Mouse (Mus musculus): ENCODE results near the gene Fcrls. TPM values are rescaled to one million over a fixed set of nuclear protein-coding genes. Genes with fewer than 3 reads are reported as not detected.

Gene Fcrls
- 6.7 and 9.0 TPM in 2 replicates for polyA plus RNA-seq (2014; fragmentation: Nextera tagmentation; extraction: Ambion mirVana)

DNA sequence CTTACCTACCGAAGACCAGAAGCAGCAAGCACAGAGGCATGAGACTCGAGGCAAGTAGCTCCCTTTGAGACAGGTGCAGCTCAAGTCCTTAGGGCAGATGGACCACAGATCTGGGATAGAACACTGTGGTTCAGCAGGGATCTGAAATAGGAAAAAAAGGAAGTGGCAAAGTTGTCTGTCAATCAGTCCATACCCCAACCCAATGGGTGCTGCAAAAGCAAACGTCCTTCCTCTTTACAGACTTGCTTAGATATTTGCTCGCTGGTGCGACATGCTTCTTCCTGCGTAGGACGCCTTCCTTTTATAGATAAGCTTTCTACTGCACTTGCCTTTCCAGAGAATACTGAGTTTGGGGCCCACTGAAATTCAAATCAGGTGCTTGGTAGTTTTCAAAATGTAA lies at the start of gene Fcrls:
Gene Fcrls, minus strand, starts transcription at position 303 of the 400 bp plus-strand sequence.
- H3K27me3 ChIP-seq (ENCODE audit: control insufficient read depth, insufficient read depth, low read length): no peaks in the 10 kb centered on the region
- H3K36me3 ChIP-seq (replicated peaks; ENCODE audit: control insufficient read depth, insufficient read depth, low read depth, low read length): no peaks in the 10 kb centered on the region
- H3K27ac ChIP-seq (replicated peaks; ENCODE audit: low read depth, low read length): no peak within 1 kb of the TSS
- 82% methylated on average over 7 of the region's 7 CpGs for WGBS
- no peak within 1 kb of the TSS for H3K9ac ChIP-seq (replicated peaks; ENCODE audit: low read length)
- ATAC-seq (replicated peaks; ENCODE audit: insufficient number of reproducible peaks, low FRiP score, low TSS enrichment, low read depth) (no peak), DNase-seq (ENCODE audit: low spot score) (no peak)
- no peak within 1 kb of the TSS for H3K4me2 ChIP-seq (ENCODE audit: low read depth, low read length)
- H3K9me3 ChIP-seq (replicated peaks; ENCODE audit: control insufficient read depth, low read length): no peaks in the 10 kb centered on the region
- no peaks in the 10 kb centered on the region for H3K4me1 ChIP-seq (ENCODE audit: control insufficient read depth, insufficient read depth, low read length)
- H3K4me3 ChIP-seq (ENCODE audit: low read depth, low read length): no peak within 1 kb of the TSS

DNA sequence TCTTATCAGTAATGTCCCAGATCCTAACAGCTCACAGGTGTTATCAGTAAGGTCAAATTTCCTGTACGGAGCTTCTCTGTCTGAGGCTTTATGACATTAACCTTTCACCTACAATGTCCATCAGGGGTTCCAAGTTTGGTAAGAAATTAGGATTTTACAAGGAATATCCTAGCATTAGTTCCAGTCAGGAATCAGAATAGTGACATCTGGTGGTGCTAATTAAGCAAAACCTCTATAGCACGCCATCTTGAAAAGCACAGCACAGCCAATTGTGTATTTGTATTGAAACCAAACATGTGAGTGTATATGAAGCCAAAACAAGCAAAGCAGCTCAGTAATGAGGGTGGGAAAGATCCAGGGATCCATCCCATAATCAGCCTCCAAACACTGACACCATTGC lies 46.4 kb upstream of the Fcrls start:
- H3K27me3 ChIP-seq (ENCODE audit: control insufficient read depth, insufficient read depth, low read length): no peaks in the 10 kb centered on the region
- no peaks in the 10 kb centered on the region for H3K4me1 ChIP-seq (ENCODE audit: control insufficient read depth, insufficient read depth, low read length)
- H3K27ac ChIP-seq (replicated peaks; ENCODE audit: low read depth, low read length): no peak overlapping the region
- H3K4me3 ChIP-seq (ENCODE audit: low read depth, low read length): no peak overlapping the region
- no peak for ATAC-seq (replicated peaks; ENCODE audit: insufficient number of reproducible peaks, low FRiP score, low TSS enrichment, low read depth)
- H3K36me3 ChIP-seq (replicated peaks; ENCODE audit: control insufficient read depth, insufficient read depth, low read depth, low read length): no peaks in the 10 kb centered on the region
- WGBS: 71% methylated on average over 2 of the region's 2 CpGs
- DNase-seq (ENCODE audit: low spot score): no peak
- H3K9ac ChIP-seq (replicated peaks; ENCODE audit: low read length): no peak overlapping the region
- H3K9me3 ChIP-seq (replicated peaks; ENCODE audit: control insufficient read depth, low read length): no peaks in the 10 kb centered on the region
- H3K4me2 ChIP-seq (ENCODE audit: low read depth, low read length): no peak overlapping the region

DNA sequence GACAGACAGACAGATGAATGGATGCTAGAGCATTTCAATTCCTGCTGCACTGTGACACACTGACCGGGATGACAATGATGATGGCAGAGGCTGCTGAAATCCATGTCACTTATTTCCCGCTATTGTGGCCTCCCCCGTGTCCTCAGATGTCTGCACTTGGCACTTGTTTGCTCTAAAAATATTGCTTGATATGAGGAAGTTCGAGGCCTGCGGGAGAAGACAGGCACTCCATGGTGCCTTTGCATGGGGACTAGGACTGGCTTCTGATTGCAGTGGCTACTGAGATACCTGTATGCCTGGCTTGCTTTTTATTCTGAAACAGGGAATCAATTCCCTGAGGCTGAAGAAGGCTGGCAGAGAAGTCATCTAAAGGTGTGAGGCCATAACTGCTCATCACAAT lies 36.4 kb upstream of the Fcrls start:
- no peaks in the 10 kb centered on the region for H3K27me3 ChIP-seq (ENCODE audit: control insufficient read depth, insufficient read depth, low read length)
- no peak overlapping the region for H3K4me2 ChIP-seq (ENCODE audit: low read depth, low read length)
- H3K9ac ChIP-seq (replicated peaks; ENCODE audit: low read length): no peak overlapping the region
- H3K27ac ChIP-seq (replicated peaks; ENCODE audit: low read depth, low read length): no peak overlapping the region
- no peaks in the 10 kb centered on the region for H3K9me3 ChIP-seq (replicated peaks; ENCODE audit: control insufficient read depth, low read length)
- ATAC-seq (replicated peaks; ENCODE audit: insufficient number of reproducible peaks, low FRiP score, low TSS enrichment, low read depth) (no peak), DNase-seq (ENCODE audit: low spot score) (no peak)
- no peaks in the 10 kb centered on the region for H3K4me1 ChIP-seq (ENCODE audit: control insufficient read depth, insufficient read depth, low read length)
- 89% methylated on average over 5 of the region's 5 CpGs for WGBS
- no peak overlapping the region for H3K4me3 ChIP-seq (ENCODE audit: low read depth, low read length)
- no peaks in the 10 kb centered on the region for H3K36me3 ChIP-seq (replicated peaks; ENCODE audit: control insufficient read depth, insufficient read depth, low read depth, low read length)

DNA sequence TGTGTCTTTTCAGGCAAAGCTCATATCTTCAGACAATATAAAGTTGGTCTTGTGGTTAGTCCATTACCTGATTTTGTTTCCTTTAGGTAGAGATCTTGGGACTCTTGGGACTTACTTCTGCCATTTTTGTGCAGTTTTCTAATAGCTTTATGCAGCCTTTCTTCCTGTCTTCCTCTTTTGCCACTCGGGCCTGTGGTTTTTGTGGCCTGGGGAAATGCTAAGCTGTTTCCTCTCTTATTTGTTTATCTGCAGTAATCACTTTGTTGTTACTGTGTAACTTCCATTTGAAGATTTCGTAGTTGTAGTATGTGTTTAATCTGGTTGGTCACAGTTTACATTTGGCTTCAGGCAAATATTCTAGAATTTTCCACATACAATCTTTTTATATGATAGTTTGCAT lies 10.8 kb upstream of the Fcrls start:
- Histone ChIP-seq H3K4me2 (ENCODE audit: low read depth, low read length) (no peak overlapping the region), H3K9ac (replicated peaks; ENCODE audit: low read length) (no peak overlapping the region), H3K9me3 (replicated peaks; ENCODE audit: control insufficient read depth, low read length) (no peaks in the 10 kb centered on the region), H3K4me1 (ENCODE audit: control insufficient read depth, insufficient read depth, low read length) (no peaks in the 10 kb centered on the region), H3K27me3 (ENCODE audit: control insufficient read depth, insufficient read depth, low read length) (no peaks in the 10 kb centered on the region), H3K4me3 (ENCODE audit: low read depth, low read length) (no peak overlapping the region), H3K36me3 (replicated peaks; ENCODE audit: control insufficient read depth, insufficient read depth, low read depth, low read length) (no peaks in the 10 kb centered on the region), H3K27ac (replicated peaks; ENCODE audit: low read depth, low read length) (no peak overlapping the region)
- DNase-seq (ENCODE audit: low spot score) (no peak), ATAC-seq (replicated peaks; ENCODE audit: insufficient number of reproducible peaks, low FRiP score, low TSS enrichment, low read depth) (no peak)
- WGBS: 78% methylated on average over 2 of the region's 2 CpGs

DNA sequence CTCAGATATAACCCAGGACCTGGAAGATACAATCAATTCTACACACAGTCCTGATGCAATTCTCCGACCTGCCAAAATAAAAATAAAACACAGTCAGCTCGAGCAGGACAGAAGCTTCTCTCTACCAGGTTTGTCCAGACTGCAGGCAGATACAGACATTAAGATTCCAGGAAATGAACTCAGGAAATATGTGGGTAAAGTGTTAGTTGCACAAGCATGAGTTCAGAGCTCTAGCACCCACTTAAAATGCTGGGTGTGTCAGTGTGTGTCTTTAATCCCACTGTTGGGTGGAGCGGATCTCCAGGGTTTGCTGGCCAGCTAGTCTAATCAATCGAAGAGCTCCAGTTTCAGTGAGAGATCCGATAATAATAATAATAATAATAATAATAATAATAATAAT lies 3.0 kb upstream of the Fcrls start:
- 82% methylated on average over 5 of the region's 5 CpGs for WGBS
- DNase-seq (ENCODE audit: low spot score): no peak

DNA sequence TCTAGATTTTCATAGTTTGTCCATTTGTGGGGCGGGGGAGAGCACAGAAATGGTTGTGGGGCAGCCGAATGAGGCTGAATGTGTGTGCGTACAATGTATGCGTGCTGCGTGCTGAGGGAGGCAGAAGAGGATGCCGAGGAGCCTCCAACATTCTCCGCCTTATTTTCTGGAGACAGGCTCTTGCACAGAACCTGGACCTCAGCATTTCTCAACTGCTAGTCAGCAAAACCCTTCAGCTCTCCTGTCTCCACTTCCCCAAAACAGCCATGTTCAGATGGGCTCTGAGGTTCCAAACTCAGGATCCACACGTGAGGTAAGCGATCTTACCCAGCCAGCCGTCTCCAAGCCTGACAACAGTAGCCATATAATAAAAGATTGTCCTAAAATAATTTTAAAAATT lies 8.3 kb downstream of the Fcrls start:
- H3K36me3 ChIP-seq (replicated peaks; ENCODE audit: control insufficient read depth, insufficient read depth, low read depth, low read length): no peaks in the 10 kb centered on the region
- H3K9ac ChIP-seq (replicated peaks; ENCODE audit: low read length): no peak overlapping the region
- no peaks in the 10 kb centered on the region for H3K27me3 ChIP-seq (ENCODE audit: control insufficient read depth, insufficient read depth, low read length)
- H3K4me2 ChIP-seq (ENCODE audit: low read depth, low read length): no peak overlapping the region
- no peak overlapping the region for H3K4me3 ChIP-seq (ENCODE audit: low read depth, low read length)
- no peak overlapping the region for H3K27ac ChIP-seq (replicated peaks; ENCODE audit: low read depth, low read length)
- ATAC-seq (replicated peaks; ENCODE audit: insufficient number of reproducible peaks, low FRiP score, low TSS enrichment, low read depth): no peak
- H3K4me1 ChIP-seq (ENCODE audit: control insufficient read depth, insufficient read depth, low read length): no peaks in the 10 kb centered on the region
- no peaks in the 10 kb centered on the region for H3K9me3 ChIP-seq (replicated peaks; ENCODE audit: control insufficient read depth, low read length)
- 86% methylated on average over 10 of the region's 10 CpGs for WGBS
- DNase-seq (ENCODE audit: low spot score): no peak

More for the DNA sequence above, 3.0 kb upstream of the Fcrls start:
- Histone ChIP-seq H3K9ac (replicated peaks; ENCODE audit: low read length) (no peak overlapping the region), H3K9me3 (replicated peaks; ENCODE audit: control insufficient read depth, low read length) (no peaks in the 10 kb centered on the region), H3K27ac (replicated peaks; ENCODE audit: low read depth, low read length) (no peak overlapping the region), H3K4me2 (ENCODE audit: low read depth, low read length) (no peak overlapping the region), H3K36me3 (replicated peaks; ENCODE audit: control insufficient read depth, insufficient read depth, low read depth, low read length) (no peaks in the 10 kb centered on the region), H3K27me3 (ENCODE audit: control insufficient read depth, insufficient read depth, low read length) (no peaks in the 10 kb centered on the region), H3K4me1 (ENCODE audit: control insufficient read depth, insufficient read depth, low read length) (no peaks in the 10 kb centered on the region), H3K4me3 (ENCODE audit: low read depth, low read length) (no peak overlapping the region)
- no peak for ATAC-seq (replicated peaks; ENCODE audit: insufficient number of reproducible peaks, low FRiP score, low TSS enrichment, low read depth)

DNA sequence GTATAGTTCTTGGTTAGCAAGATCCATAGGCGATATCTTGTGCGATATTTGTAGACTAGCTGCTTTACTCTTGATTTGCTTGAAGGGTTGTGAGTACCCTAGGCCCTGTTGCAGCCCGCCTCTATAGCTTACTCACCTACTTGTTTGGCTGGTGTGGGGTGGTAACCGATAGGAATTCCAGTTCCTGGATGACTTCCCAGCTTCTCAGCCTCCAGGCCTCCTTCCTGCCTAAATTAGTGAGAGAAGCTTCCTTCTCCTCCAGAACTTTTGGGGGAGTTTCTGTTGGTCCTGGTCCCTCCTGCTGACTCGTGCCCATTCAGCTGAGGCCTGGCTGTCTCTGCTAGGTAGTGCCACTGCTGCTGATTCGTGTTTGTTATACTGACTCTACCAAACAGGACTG lies 14.0 kb downstream of the Fcrls start:
- Histone ChIP-seq H3K36me3 (replicated peaks; ENCODE audit: control insufficient read depth, insufficient read depth, low read depth, low read length) (no peaks in the 10 kb centered on the region), H3K4me3 (ENCODE audit: low read depth, low read length) (no peak overlapping the region), H3K27me3 (ENCODE audit: control insufficient read depth, insufficient read depth, low read length) (no peaks in the 10 kb centered on the region), H3K9ac (replicated peaks; ENCODE audit: low read length) (no peak overlapping the region), H3K4me1 (ENCODE audit: control insufficient read depth, insufficient read depth, low read length) (no peaks in the 10 kb centered on the region), H3K9me3 (replicated peaks; ENCODE audit: control insufficient read depth, low read length) (no peaks in the 10 kb centered on the region), H3K27ac (replicated peaks; ENCODE audit: low read depth, low read length) (no peak overlapping the region), H3K4me2 (ENCODE audit: low read depth, low read length) (no peak overlapping the region)
- 84% methylated on average over 6 of the region's 6 CpGs for WGBS
- no peak for ATAC-seq (replicated peaks; ENCODE audit: insufficient number of reproducible peaks, low FRiP score, low TSS enrichment, low read depth)
- no peak for DNase-seq (ENCODE audit: low spot score)

DNA sequence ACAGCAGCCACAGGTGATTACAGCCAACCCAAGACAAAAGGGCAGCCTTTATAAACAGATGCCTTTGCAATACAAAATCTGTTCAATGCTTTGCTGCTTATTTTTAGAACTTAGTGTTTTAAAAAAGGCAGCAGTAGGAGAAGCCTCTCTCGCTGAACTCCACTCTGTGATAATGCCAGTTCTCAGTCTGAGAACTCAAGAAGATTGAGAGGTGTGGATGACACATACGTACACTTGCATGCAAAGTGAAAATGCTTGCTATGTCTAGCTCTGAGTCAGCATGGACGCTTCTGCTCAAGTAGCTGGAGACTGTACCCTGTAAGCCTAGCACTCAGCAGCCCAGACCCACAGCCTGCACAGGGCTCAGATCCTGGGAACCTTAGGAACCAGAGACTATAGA lies 16.2 kb downstream of the Fcrls start:
- no peak for ATAC-seq (replicated peaks; ENCODE audit: insufficient number of reproducible peaks, low FRiP score, low TSS enrichment, low read depth)
- no peaks in the 10 kb centered on the region for H3K9me3 ChIP-seq (replicated peaks; ENCODE audit: control insufficient read depth, low read length)
- no peak overlapping the region for H3K4me3 ChIP-seq (ENCODE audit: low read depth, low read length)
- no peaks in the 10 kb centered on the region for H3K36me3 ChIP-seq (replicated peaks; ENCODE audit: control insufficient read depth, insufficient read depth, low read depth, low read length)
- no peak overlapping the region for H3K9ac ChIP-seq (replicated peaks; ENCODE audit: low read length)
- WGBS: 79% methylated on average over 3 of the region's 3 CpGs
- DNase-seq (ENCODE audit: low spot score): no peak
- no peak overlapping the region for H3K27ac ChIP-seq (replicated peaks; ENCODE audit: low read depth, low read length)
- H3K27me3 ChIP-seq (ENCODE audit: control insufficient read depth, insufficient read depth, low read length): no peaks in the 10 kb centered on the region
- no peak overlapping the region for H3K4me2 ChIP-seq (ENCODE audit: low read depth, low read length)
- no peaks in the 10 kb centered on the region for H3K4me1 ChIP-seq (ENCODE audit: control insufficient read depth, insufficient read depth, low read length)

Measured in embryonic facial prominence, embryonic 11.5 days (tissue).